Comparison of ENCODE assay signal across 2 mouse cellular contexts in the genomic region with DNA sequence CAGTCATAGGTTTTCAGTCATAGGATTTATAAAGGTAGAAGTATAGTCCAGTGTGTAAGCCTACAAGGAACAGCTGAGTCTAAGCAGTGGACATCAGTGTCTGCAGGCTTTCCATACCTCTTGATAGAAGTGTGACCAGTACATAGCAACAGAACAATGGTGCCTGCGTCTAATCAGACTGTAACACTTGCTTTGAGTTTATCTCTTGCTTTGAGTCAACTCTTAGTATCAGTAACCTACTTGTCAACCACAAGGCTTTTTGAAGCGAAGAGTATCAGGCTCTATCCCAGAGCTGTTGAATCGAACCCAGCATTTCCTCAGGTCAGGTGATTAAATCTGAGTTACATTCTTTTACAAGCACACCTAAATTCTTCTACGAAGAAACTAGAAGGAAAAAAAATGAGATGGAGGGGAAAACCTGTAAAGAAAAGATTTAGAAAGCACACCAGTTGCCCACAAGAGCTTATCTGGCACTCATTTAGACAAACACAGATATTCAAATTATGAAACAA.
TF ChIP-seq lines count a peak whose summit lies in the region.

No protein-coding gene starts in this region.

TF ChIP-seq in CH12.LX, 34 proteins besides CTCF, POLR2A, EP300 and RAD21:
- TF ChIP-seq BHLHE40 (IDR thresholded peaks at IDR 0.05; ENCODE audit: low read depth, low read length) (peak; percentile 50; the same call in 1 of the 2 replicates), IRF4 (IDR thresholded peaks at IDR 0.05; ENCODE audit: low read depth, low read length) (peak; percentile 58; the same call in 1 of the 2 replicates), KAT2A (IDR thresholded peaks at IDR 0.05; ENCODE audit: insufficient replicate concordance, low read length) (no peak), ZC3H11A (IDR thresholded peaks at IDR 0.05; ENCODE audit: low read depth, low read length) (no peak)

TF ChIP-seq in MEL, 35 proteins besides CTCF, POLR2A, EP300 and RAD21:
- TF ChIP-seq MXI1 (IDR thresholded peaks at IDR 0.05; ENCODE audit: low read depth, low read length) (peak; percentile 59), MYB (IDR thresholded peaks at IDR 0.05; ENCODE audit: low read depth, low read length) (peak; percentile 62; the same call in 1 of the 2 replicates), ETS1 (IDR thresholded peaks at IDR 0.05; ENCODE audit: low read depth, low read length) (peak; percentile 65; the same call in 1 of the 2 replicates), USF1 (IDR thresholded peaks at IDR 0.05; ENCODE audit: low read depth, low read length) (peak; percentile 74), TAL1 (IDR thresholded peaks at IDR 0.05; ENCODE audit: low read length) (peak; percentile 71), E2F4 (IDR thresholded peaks at IDR 0.05; ENCODE audit: borderline replicate concordance, low read depth, low read length) (no peak), POLR2AphosphoS5 (IDR thresholded peaks at IDR 0.05; ENCODE audit: borderline replicate concordance, low read depth, low read length) (no peak), TCF12 (IDR thresholded peaks at IDR 0.05; ENCODE audit: low read depth, low read length) (peak; percentile 92), SIN3A (IDR thresholded peaks at IDR 0.05; ENCODE audit: low read length) (peak; percentile 51; the same call in 1 of the 2 replicates), BHLHE40 (IDR thresholded peaks at IDR 0.05; ENCODE audit: borderline replicate concordance, low read depth, low read length) (peak; percentile 68; the same call in 1 of the 2 replicates), UBTF (IDR thresholded peaks at IDR 0.05; ENCODE audit: borderline replicate concordance, insufficient read depth, low read depth, low read length) (no peak), MAFK (IDR thresholded peaks at IDR 0.05; ENCODE audit: borderline replicate concordance, low read depth, low read length) (0 out of 2 replicates have a peak, but pooled peaks have one; percentile 40), GATA1 (IDR thresholded peaks at IDR 0.05; ENCODE audit: low read depth, low read length) (peak; percentile 95), RCOR1 (IDR thresholded peaks at IDR 0.05; ENCODE audit: low read depth, low read length) (peak; percentile 92)
